ENCODE assay signal across 19 mouse cellular contexts in the genomic region with DNA sequence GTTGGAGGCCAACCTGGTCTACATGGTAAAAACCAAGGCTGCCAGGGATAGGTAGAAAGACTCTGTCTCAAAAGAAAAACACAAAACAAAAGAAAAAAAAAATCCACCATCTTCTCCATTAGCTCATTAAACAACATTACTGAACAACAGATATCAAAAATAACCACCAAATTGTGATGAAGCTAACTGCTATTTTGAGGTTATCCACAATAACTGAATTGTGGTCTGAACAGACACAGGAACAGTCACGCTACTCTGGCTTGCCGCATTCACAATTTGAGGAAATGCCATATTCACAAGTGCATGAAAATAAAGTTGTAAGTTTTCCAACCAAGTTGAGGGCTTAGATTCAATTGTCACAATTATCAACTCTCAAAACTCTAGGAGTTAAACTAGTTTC. TPM values are rescaled to one million over a fixed set of nuclear protein-coding genes. Genes with fewer than 3 reads are reported as not detected.
DNase-seq lines count a peak whose midpoint lies in the region; ATAC-seq lines count a peak whose summit lies in the region.
"Had no signal": no experiment of that assay in that cellular context is flagged by ENCODE, and none has a peak within 500 bp of the region (broad histone marks: within the 10 kb centered on the region; RNA-seq: fewer than 3 reads in every experiment).

No protein-coding gene starts in this region.

- DNase-seq in MEL-GATA-1-ER (ENCODE audit: extremely low read depth, low read depth), result peak; percentile 34
- no peak for DNase-seq in cerebellum, postnatal 36 days
- no peak for DNase-seq in cerebellum, postnatal 25 days
- DNase-seq: adrenal gland, adult 2 months; adrenal gland, postnatal 14 days; cerebellum, adult 11-12 months; cerebellum, adult 8-10 months; cerebellum, postnatal 10 days; embryo, embryonic 11 days; gastrocnemius, postnatal 10 days; heart, adult 18-20 months; heart, postnatal 10 days; heart, postnatal 36 days had no signal

- peak; percentile 32 to 71; a peak in 3 of 4 replicates for ATAC-seq in hematopoietic stem cell, adult 5-6 weeks (replicated peaks in 1 of 2; ENCODE audit: insufficient read depth in 1 of 2, low FRiP score in 2 of 2, low TSS enrichment in 1 of 2, low read depth in 1 of 2, poor library complexity in 2 of 2, severe bottlenecking in 2 of 2)
- 0 out of 2 replicates have a peak, but pooled peaks have one; percentile 47 for ATAC-seq in megakaryocyte-erythroid progenitor cell, adult 5-6 weeks (replicated peaks; ENCODE audit: low FRiP score, low TSS enrichment, poor library complexity, severe bottlenecking)
- no peak for ATAC-seq in erythroblast, adult 5-6 weeks (replicated peaks; ENCODE audit: low FRiP score, poor library complexity, severe bottlenecking)
- ATAC-seq: forebrain, embryonic 13.5 days; forebrain, embryonic 16.5 days; intestine, postnatal 0 days had no signal

RNA-seq across cellular contexts. Expression of a gene that starts 31.7 kb away (rescaled TPM):
- total RNA-seq in hematopoietic stem cell, adult 5-6 weeks (2017), result 2.4 and 3.7 TPM in 2 replicates
- 12.1 and 12.7 TPM in 2 replicates for total RNA-seq in megakaryocyte-erythroid progenitor cell, adult 5-6 weeks (2014; fragmentation: Nextera tagmentation)
- 31.9 and 62.5 TPM in 2 replicates for total RNA-seq in megakaryocyte-erythroid progenitor cell, adult 5-6 weeks (2017)
- total RNA-seq in erythroblast, adult 5-6 weeks (2015; ENCODE audit: low replicate concordance), result 2.1 and 2.3 TPM in 2 replicates
- total RNA-seq in erythroblast, adult 5-6 weeks (2017; ENCODE audit: low replicate concordance), result 0.94 and 0.98 TPM in 2 replicates
